Mouse (Mus musculus): Measurements from ENCODE around the gene Kif1c.

DNA sequence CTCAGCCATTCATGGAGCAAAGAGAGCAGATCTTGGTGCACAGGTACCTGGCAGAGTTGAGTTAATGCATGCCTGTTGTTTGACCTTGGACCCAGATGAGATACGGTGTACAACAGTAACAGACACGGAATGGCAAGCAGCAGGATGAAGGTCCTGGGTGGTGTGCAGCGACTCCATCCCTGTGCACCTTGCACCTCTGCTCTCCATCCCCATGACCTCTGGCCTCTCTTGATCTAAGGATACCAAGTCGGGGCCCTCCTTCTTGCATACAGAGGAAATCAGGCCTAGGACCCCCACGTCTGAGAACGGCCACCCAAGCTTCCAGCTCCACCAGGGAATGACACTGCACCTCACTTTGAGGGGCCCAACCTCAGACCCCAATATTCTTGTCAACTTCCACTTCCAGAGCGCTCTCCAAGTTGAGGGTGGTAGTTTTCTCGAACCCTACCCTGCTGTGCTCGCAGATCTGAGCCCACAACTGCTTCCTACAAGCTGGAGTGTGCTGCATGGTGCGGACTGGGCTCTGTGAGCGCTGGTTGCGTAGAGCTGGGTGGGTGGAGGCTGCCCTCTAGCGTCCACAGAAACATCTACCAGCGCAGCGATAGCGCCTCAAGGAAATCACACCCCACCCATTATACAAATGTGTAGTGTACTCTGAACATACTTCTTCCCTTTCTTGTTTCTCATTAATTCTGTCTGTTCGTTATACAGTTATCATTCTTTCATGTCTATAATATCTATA is 76.7 kb downstream of the Kif1c start:
- TF ChIP-seq GATA1 (IDR thresholded peaks at IDR 0.05; ENCODE audit: borderline replicate concordance, low read length) (no peak), FLI1 (IDR thresholded peaks at IDR 0.05; ENCODE audit: low read length) (no peak)

All from megakaryocyte, embryonic 14.5 days (primary cell).